Mouse (Mus musculus) erythroid progenitor cell, adult 5-6 weeks (primary cell): ENCODE measurements around the gene Mef2d. TPM values are rescaled to one million over a fixed set of nuclear protein-coding genes. Genes with fewer than 3 reads are reported as not detected.
"Not testable (repeated sequence)": the region's sequence is repeated elsewhere in the genome, so short reads cannot be mapped to it uniquely, and the experiment has no call there.

Experiments used
- ATAC-seq: replicated peaks from 2 replicates; pipeline ENCODE4 v1.8.0; 2016; ENCODE audit warnings: moderate number of reproducible peaks, mild to moderate bottlenecking, moderate TSS enrichment, inconsistent platforms; ENCODE audit not compliant: poor library complexity, low FRiP score, severe bottlenecking
- total RNA-seq, 2 experiments: library from RNA; stranded (forward) in 1 of 2; stranded (reverse) in 1 of 2; fragments of 150-400 nt in 1 of 2; fragments of 186-747, 209-891 nt in 1 of 2; gene quantifications; 2 replicates each; pipeline versions ENCODE4 v1.2.3 to v1.2.4; 2015 to 2017; ENCODE audit warnings: low replicate concordance in 2 of 2

Gene Mef2d
- total RNA-seq, 2 experiments from 2014 or later = 16.9 to 36.9 TPM

- ATAC-seq = no peak
Observed at GRCm38 (mm10) chr3:88173375-88173774, 31.2 kb downstream of the Mef2d start.

- ATAC-seq = no peak
Observed at GRCm38 (mm10) chr3:88174894-88175293, 32.7 kb downstream of the Mef2d start.

GRCm38 (mm10) chr3:88177106-88177505, 34.9 kb downstream of the Mef2d start:
- no peak for ATAC-seq

GRCm38 (mm10) chr3:88177562-88178345, 35.6 kb downstream of the Mef2d start:
- ATAC-seq = peak; percentile 99

- not testable (repeated sequence) for ATAC-seq
Observed at GRCm38 (mm10) chr3:88178346-88178733, 36.2 kb downstream of the Mef2d start.

- ATAC-seq = no peak
Observed at GRCm38 (mm10) chr3:88178986-88179385, 36.8 kb downstream of the Mef2d start.

- ATAC-seq = no peak
Observed at GRCm38 (mm10) chr3:88181374-88181773, 39.2 kb downstream of the Mef2d start.

GRCm38 (mm10) chr3:88186424-88186823, 44.3 kb downstream of the Mef2d start:
- no peak for ATAC-seq

DNA sequence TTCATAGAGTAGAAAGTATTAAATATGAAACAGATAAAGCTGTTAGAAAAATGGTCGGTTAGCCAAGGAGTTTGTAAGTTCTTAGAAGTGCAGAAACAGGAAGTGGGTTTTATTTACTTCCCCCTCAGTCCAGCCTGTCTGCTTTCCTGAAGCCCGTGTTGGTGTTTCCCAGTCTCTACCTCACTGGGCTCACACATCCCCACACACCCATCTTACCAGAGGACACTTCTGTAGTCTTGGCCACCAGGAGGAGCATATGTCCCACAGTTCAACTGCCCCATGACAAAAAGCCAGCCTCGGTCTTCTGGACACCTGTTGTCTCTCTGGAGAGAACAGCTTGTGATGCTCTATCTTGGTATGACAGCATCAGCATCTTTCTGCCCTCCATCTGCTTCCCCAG, 49.0 kb downstream of the Mef2d start:
- no peak for ATAC-seq

DNA sequence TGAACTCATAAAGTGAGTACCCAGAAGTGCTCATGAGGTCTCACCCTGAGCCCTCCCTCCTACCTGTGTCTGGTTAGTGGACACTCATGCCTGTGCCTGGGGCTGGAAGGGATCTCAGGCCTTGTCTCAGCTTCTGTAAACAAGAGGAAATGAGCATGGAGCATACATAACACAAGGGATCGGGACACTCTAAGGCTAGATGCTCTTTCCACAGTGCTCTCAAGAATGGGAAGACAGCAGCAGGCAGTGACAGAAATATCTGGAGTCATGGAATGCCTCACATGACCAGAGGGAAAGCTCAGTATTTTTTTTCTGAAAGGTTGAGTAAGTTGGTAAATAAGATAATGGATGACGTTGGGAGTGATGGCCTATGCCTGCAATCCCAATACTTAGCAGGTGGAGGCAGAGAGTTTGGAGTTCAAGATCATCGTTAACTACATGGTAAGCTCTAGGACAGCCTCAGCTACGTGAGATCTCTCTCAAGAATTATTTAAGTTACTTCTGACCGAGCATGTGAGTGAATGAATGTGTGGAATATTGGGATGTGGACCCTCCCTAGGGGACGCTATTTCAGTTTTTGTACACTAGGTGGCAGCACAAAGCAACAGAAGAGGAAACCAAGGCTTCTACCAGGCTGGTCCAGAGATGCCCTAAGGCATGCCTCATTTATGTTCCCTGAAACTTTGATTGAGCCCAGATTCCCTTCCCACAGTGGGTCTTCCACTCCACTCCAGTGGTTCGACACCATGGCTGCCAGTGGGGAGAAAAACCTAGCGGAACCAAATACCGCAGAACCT, 49.8 kb downstream of the Mef2d start:
- no peak; the same call in 1 of the 2 replicates for ATAC-seq

DNA sequence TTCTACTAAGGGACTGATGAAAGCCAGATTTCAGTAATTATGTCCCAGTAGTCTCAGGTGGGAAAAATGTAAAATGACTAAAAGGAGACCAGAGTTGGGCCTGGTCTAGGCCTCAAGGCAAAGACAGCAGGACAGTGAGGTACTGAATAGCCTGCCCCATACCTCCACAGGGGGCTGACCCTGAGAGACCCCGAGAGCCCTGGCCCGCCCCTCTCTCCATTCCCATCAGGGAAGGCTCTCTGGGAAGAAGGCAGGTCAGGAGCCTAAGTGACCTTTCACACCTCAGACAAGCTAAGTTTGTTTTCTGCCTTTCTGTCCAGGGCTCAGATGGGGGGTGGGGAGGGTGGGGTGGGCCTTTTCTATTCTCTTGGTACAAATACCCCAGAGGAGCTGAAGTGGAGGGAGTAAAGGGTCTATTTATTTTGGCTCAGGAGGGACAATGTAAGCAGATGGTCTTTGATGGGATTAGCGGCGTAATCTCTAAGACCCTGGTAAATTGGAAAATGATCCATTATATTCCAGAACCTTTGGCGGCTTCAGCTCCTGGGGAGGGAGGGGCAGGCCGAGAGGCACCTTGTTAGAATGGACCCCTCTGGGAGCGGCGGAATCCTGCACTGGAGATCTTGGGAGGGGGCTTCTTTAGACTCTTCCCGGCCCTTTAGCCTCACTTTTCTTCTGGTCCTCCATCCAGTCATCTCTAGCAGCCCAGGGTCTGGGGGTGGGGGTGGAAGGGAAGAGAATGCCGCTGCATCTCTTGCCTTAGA, 55.8 kb downstream of the Mef2d start:
- ATAC-seq = no peak

- ATAC-seq = no peak
Observed at GRCm38 (mm10) chr3:88198505-88199020, 56.4 kb downstream of the Mef2d start.

GRCm38 (mm10) chr3:88199541-88200110, 57.5 kb downstream of the Mef2d start:
- no peak for ATAC-seq

- ATAC-seq = no peak
Observed at GRCm38 (mm10) chr3:88200161-88200971, 58.2 kb downstream of the Mef2d start.

GRCm38 (mm10) chr3:88200972-88201330, 58.8 kb downstream of the Mef2d start:
- no peak for ATAC-seq

DNA sequence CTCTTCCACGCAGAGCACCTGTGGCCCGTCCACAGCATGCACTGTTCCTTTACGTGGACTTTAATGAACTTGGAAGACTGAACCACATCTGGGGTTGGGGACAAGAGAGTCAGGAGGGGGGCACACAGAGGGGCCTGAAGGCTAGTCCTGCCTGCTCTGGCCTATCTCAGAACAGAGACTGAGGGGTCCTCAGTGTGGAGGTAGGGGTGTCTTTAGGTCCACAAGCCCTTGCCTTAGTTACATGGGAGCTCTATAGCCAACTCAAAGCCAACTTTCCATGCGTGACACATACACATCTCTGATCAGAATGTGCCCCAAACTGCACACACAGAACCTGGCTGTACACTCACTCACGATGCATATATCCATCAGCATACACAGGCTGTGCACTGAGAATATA, 59.5 kb downstream of the Mef2d start:
- ATAC-seq = no peak

- ATAC-seq = no peak
Observed at GRCm38 (mm10) chr3:88202986-88203385, 60.8 kb downstream of the Mef2d start.

- no peak for ATAC-seq
Observed at GRCm38 (mm10) chr3:88203456-88203855, 61.3 kb downstream of the Mef2d start.
